Mouse (Mus musculus) mouse trophoblast stem cell (cell line): ENCODE results near the gene Mphosph8.

Experiments used
- in situ Hi-C, 2 experiments: fragments of 300-500 bp; cut with MseI, MboI; formaldehyde crosslinking; loops; 2 replicates in 1 of 2; 3 replicates in 1 of 2; pipeline ENCODE4 v1.15.1; 2025

The Mphosph8 gene

DNA sequence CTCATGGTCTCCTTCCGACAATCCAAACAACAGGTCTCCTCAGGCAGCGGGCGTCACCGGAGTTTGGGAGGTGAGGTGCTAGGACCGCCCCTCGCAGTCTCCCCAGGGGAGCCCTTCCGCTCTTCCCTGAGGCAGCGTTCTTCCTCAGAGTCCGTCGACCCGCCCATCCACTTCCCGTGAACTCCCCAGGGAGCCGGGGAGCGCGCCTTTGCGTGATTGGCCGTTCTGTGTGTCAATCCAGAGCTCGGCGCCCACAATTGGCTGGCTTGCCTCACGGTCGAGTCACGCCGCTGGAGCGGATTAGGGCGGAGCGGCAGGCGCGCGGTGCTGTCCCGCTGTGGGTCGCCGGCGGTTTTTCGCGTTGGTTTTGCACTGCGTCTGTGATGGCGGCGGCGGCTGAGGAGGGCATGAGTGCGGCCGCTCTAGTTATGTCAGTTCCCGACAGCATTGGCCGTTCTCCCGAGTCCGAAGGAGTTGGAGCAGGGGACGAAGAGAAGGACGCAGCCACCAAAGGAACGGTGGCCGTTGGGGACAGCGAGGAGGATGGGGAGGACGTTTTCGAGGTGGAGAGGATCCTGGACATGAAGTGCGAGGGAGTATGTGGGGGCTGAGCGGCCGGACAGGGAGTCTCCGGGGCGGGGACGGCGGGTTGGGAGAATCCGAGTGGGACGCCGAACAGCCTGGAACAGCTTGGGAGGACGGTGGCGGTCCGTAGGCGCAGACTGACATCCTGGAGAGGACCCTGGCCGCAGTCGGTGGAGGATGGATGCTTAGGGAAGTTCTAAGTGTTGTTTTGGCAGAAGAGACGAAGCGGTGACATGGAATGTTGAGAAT lies at the start of gene Mphosph8:
Gene Mphosph8 (plus strand): TSS at position 280 of the 834 bp plus-strand sequence.
- in situ Hi-C loops, result loop anchor here in 1 of 2 experiments (10.0 kb wide), 1 partner anchor 63 kb away; no protein-coding TSS in a partner anchor

DNA sequence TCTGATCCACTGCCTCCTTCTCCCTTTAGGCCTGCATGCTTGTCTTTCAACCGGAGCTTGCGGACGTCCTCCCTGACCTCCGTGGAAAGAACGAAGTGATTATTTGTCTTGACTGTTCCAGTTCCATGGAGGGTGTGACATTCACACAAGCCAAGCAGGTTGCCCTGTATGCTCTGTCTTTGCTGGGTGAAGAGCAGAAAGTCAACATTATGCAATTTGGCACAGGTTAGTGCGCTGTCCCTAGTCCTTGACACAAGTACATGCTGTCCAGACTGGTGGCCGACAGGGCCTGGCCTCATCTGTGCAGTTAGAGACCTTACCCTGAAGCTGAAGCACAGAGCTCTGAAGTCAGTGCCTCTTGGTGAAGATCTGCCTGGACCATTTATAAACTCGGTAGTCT lies 47.6 kb upstream of the Mphosph8 start:
- in situ Hi-C loops, result no loop called here

DNA sequence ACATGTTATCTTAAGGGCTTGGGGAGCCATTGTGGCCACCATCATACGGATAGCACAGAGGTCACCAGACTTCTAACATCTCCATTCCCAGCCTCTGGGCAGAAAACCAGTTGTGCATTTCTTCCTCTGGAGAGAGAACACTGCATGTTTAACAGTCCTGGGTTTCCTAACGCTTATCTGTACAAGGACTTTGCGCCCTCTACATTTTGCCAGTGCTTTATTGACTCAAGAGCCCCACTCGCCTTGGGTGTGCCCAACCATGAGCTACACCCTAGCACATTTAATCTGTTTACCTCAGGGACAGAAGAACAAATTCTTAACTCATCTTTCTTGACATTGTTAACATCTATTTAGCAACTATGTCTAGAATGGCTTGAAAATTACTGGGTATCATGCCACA lies 41.8 kb upstream of the Mphosph8 start:
- in situ Hi-C loops, result no loop called here

DNA sequence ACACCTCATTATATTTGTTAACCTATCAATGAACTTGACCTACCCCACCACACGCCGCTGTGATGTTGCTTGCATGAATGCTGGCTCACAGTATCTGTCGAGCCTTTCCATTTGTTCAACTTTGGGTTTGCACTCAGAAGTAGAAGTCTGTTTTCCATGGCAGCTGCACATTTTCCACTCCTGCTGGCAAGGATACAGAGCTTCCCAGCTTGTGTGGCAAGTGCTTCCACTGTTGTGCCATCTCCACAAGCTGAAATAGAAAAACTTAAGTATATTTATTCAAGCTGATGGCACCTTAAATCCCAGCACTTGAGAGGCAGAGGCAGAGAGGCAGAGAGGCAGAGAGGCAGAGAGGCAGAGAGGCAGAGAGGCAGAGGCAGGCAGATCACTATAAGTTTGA lies 39.7 kb upstream of the Mphosph8 start:
- in situ Hi-C loops, result no loop called here

DNA sequence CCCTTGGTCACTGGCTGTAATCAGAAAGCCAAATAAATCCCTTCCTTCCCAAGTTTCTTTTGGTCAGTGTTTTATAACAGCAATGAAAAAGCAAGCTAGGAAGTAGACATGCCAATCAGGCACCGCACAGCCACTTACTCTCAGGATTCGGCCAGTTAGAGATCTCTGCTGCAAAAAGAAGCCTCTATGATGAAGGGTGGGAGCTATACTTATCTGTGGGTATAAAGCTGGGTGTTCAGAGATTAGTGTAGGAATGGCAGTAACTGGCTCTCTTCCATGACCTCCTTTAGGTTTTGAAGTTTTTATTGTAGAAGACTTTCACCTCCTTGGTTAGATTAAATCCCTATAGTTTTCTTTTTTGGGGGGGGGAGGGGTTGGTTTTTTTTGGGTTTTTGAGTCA lies 36.9 kb upstream of the Mphosph8 start:
- in situ Hi-C loops, result no loop called here

DNA sequence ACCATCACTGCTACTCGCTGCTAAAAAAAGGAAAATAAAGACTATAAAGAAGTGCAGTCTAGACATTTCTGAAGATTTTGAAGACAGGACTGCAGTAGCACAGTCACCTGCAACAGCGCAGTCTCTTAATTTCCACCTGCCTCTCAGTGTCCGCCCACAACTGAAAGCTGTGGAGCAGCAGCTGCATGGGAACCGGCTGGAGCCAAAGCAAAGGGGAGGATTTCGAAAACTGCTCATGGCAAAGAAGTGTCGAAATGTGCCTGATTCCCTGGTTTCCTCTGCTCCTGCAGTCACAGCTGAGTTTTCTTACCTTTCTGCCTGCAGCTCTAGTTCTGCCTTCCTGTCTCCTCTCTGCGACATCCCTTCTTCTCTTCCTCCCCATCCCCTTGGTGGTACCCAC lies 20.8 kb upstream of the Mphosph8 start:
- in situ Hi-C loops, result no loop called here

DNA sequence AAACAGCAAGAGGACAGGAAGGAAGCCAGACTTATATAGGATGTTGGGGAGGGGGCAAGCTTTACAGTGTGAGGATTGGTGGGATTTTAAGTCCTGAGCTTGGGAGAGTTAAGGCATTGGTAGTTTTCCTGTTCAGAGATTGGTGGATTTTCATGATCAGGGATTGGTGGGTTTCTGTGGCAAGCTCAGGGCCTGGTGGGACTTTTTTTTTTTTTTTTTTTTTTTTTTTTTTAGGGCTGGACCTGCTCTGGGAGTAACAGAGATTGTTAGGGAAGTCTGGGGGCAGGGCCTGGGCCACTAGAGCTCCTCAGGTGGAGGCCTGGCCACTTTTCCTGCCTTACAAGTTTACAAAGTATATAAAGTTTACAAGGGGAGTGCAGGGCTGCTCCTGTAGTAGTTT lies 18.6 kb upstream of the Mphosph8 start:
- in situ Hi-C loops, result no loop called here

DNA sequence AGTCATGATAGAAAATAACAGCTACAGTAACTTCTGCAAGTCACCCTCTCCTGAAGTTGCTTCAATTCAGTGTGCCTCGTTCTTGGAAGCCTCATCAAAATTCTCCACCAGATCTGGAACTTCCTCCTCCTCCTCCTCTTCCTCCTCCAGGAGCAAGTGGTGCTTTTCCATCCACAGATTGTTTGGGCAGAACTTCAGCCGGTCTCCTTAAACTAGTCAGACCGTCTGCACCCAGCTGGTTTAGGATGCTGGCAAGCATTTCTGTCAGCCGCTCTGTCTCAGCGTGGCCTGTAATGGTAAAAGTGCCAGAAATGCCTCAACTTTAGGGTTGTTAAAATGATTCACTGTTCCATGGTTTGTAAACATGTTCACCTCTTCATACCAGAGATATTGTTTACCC lies 2.4 kb upstream of the Mphosph8 start:
- in situ Hi-C loops, result loop anchor here in 1 of 2 experiments (10.0 kb wide), 1 partner anchor 61 kb away; no protein-coding TSS in a partner anchor

DNA sequence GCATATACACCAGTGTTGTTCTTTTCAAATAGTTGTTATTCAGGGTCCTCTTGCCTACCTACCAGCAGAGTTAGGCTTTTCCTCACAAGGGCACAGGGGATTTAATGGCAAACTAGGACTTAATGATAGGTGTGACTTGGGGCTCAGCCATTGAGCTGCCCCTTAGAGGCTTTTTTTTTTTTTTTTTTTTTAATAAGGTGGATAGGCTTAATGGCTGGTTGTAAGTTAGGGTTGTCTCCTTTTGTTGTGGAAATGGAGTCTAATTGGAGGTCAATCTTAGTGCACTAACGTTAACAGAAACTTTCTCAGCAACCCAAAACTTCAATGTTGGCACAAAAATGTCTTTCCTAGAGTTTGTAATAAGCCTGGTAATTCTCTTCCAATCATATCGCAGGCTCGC lies 1.1 kb upstream of the Mphosph8 start:
- in situ Hi-C loops, result loop anchor here in 1 of 2 experiments (10.0 kb wide), 1 partner anchor 62 kb away; no protein-coding TSS in a partner anchor

DNA sequence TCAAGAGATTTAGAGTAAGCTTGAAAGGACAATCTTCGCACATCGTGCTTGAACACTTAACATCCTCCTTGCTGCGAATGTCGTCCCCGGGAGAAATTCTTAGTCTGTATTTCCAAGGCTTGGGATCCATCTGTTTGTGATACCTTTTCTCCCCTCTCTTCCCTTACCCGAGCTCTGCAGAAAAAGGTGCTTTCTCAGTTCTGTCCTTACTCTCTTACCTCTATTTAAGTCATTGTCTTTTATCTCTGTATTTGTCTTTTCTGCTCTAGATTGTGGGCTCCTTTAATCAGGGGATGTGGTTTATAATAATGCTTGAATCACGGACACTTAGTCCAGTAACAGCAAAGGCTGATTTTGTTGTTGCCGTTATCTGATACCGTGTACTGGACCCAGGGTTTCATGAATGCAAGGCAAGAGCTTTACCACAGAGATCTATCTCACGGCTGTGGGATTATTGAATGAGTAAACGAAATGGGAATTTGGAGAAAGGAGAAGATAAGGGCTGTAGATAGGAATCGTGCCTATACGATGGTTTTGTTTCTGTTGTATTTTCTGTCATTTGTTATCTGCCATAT lies 1.1 kb downstream of the Mphosph8 start:
- in situ Hi-C loops, result loop anchor here in 1 of 2 experiments (10.0 kb wide), 1 partner anchor 64 kb away; no protein-coding TSS in a partner anchor

DNA sequence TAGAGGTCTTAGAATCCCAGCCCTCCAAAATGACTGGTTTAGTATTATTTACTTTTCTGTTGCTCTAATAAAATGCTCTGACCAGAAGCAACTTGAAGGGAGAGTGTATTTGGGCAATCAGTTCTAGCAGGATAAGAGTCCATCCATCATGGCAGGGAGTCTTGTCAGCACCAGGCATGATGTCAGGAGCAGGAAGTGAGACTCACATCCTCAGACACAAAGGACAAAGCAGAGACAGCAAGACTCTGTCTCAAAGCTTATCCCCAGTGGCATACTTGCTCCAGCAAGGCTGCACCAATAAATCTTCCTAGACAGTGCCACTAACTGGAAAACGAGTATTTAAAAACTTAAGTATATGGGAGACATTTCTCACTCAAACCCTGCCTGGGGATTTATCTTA lies 17.4 kb downstream of the Mphosph8 start:
- in situ Hi-C loops, result no loop called here

DNA sequence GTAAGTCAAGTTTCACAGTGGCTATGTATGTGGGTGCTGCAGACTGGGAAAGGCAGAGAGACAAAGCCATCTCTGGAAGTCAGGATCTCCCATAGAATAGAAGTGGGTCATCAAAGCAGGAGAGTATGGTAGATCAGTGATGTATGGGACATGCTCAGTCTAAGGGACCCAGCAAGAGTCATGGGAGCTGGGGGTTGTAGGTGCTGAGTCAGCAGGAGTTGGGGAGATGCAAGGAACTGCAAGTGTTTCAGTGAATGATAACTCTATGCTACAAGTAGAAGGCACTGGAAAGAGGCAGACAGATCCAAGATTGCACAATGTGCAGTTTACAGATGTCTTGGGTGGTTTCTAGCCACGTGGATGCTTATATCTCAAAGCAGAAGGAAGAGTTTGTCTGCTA lies 21.1 kb downstream of the Mphosph8 start:
- in situ Hi-C loops, result no loop called here

DNA sequence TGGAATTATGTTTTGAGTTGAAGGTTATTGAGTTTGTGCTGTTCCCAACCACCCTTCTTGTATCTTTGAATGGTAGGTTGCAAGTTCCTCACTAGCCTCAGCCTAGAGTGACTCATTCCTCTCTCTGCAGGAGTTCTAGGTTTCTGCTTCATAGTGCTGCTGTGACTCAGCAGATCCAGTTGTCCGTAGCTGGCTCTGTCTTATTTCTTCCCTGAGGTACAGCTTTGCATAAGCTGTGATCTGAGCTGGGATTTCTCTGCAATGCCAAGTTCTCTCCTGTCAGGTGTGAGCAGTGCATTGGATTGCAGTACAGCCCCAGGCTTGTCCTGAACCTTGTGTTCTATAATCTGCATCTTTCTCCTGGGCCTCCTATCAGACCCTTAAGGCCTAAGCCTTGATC lies 21.7 kb downstream of the Mphosph8 start:
- in situ Hi-C loops, result no loop called here

DNA sequence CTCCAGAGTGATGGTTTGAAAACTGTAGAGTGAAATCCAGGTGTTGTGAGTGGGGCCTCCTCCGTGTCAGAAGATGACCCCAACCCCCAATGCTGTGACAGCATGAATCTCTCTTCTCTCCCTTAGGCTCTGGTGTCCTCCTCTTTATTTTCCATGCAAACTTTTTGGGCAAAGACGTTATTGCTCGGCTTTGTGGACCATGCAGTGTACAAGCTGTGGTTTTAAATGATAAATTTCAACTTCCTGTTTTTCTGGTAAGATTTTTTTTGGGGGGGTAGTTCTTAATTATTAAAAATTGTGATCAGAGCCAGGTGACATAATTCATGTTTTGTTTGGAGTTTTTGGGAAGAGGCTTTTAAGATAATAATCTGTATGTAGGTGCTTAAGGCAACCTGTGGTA lies 27.4 kb downstream of the Mphosph8 start:
- in situ Hi-C loops, result no loop called here

DNA sequence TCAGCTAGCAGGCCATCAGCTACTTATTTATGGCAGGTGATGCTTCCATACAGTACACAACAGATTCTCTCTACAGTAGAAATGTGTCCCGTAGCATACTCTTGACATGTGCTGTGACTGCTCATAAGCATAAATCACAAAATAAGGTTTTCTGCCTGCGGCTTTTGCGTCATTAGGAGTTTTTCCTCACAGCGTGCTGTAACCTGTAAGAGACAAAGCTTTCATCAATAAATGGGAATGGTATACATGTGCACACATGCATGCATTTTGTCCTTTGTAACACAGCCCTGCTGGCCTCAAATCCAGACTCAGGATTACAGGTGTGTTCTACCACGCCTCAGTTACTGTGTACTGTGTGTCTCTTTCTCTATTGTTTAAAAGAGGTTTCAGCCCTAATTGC lies 29.8 kb downstream of the Mphosph8 start:
- in situ Hi-C loops, result no loop called here

DNA sequence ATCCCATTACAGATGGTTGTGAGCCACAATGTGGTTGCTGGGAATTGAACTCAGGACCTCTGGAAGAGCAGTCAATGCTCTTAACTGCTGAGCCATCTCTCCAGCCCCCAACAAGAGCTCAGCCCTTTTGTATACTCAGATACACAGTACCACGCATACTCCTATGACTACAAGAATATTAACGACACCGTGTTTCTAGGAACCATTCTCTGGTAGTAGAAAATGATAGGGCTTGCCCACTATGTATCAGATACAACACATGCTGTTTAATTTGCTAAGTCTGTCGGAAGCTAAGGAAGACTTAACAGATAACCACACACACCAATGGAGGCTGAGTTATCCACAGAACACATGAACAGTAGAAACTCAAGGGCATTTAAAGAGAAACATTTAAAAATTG lies 34.6 kb downstream of the Mphosph8 start:
- in situ Hi-C loops, result no loop called here

DNA sequence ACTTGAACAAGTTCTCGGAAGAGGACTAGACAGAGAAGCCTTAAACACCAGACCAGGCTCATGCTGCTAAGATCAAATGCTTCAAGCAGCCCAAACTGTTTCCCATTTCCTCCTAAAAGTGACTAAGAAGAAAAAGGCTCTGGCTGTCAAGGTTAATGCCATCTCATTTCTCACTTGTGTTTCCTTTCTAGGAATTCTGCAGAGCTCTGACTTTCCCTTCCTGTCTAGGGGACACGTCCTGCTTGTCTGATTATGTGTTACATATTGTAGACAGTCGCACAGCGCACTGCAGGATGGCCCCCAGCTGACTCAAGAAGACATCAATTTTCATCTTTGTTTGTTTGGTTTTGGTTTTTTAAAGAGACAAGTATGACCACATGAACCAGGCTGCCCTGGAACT lies 37.6 kb downstream of the Mphosph8 start:
- in situ Hi-C loops, result no loop called here

DNA sequence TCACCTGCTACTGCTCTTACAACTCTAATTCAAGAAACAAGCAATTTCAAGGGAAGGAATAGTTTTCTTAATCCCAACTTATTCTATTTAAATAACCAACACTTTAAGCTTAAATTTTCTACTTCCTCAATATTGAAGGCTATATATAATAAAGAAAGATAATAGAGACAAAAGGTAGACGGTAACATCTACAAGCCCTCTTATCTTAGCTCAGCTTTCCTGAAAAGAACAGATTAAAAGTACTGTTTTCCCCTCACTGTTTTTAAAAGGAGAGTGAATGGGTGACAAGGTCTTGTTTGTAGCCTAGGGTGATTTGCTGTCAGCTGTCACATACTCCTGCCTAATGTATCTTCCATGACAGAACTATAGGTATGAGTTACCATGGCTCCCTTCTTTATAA lies 58.4 kb downstream of the Mphosph8 start:
- in situ Hi-C loops, result no loop called here

DNA sequence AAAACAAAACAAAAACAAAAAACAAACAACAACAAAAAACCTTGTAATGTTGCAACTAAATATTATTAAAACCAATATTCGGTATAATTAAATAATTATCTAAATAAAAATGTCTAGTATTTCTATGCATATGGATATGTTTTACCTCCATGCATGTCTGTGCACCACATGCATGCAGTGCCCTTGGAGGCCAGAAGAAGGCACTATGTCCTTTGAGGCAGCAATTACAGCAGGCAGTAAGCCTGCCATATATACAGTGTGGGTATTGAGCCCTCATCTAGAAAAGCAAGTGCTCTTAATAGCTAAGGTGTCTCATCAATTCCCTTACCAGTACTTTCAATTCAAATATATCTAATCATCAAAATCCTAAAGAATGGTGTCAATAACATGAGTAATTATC lies 72.1 kb downstream of the Mphosph8 start:
- in situ Hi-C loops, result no loop called here
